Mouse (Mus musculus) gastrocnemius, postnatal 36 days (tissue): ENCODE results near the gene Gm21992. TPM values are rescaled to one million over a fixed set of nuclear protein-coding genes. Genes with fewer than 3 reads are reported as not detected.
A peak's percentile ranks its signal among the peaks of the same experiment; 100 is the strongest.
"Not testable (repeated sequence)": the region's sequence is repeated elsewhere in the genome, so short reads cannot be mapped to it uniquely, and the experiment has no call there.

ENCODE experiments used
- DNase-seq, 2 experiments: peaks; one replicate each; pipeline ENCODE4 v3.0.0; 2022
- intact Hi-C: fragments of 180-260 bp; cut with DNase I; formaldehyde crosslinking; loops from one replicate; pipeline ENCODE4 v1.15.1; 2025
- total RNA-seq, 2 experiments: library from RNA; stranded (reverse); gene quantifications; 2 replicates each; pipeline ENCODE4 v1.2.3; 2021

The Gm21992 gene
- total RNA-seq, 2 experiments from 2014 or later = 9.3 to 12.0 TPM

- no peak for DNase-seq
- intact Hi-C loops = no loop called here
Measured at GRCm38 (mm10) chr19:4817182-4817835, 5.9 kb upstream of the Gm21992 start.

GRCm38 (mm10) chr19:4813015-4813414 is 1.6 kb upstream of the Gm21992 start:
- DNase-seq = no peak
- intact Hi-C loops = loop anchor here (5.0 kb wide), 1 partner anchor 56 kb away; the partner anchor contains the start of gene Rbm4b

GRCm38 (mm10) chr19:4812334-4812949 is 1.0 kb upstream of the Gm21992 start:
- not testable (repeated sequence) for DNase-seq
- intact Hi-C loops = loop anchor here (5.0 kb wide), 1 partner anchor 55 kb away; the partner anchor contains the start of gene Rbm4b

GRCm38 (mm10) chr19:4811909-4812242 is 464 bp upstream of the Gm21992 start:
- DNase-seq = no peak
- intact Hi-C loops = loop anchor here (5.0 kb wide), 1 partner anchor 55 kb away; the partner anchor contains the start of gene Rbm4b

GRCm38 (mm10) chr19:4810746-4811062 is 708 bp downstream of the Gm21992 start:
- intact Hi-C loops = loop anchor here (5.0 kb wide), 1 partner anchor 53 kb away; the partner anchor contains the start of gene Rbm4b
- DNase-seq = no peak

GRCm38 (mm10) chr19:4810309-4810708 is 1.1 kb downstream of the Gm21992 start:
- intact Hi-C loops = loop anchor here (5.0 kb wide), 1 partner anchor 53 kb away; the partner anchor contains the start of gene Rbm4b
- no peak for DNase-seq

GRCm38 (mm10) chr19:4803283-4803682 is 8.1 kb downstream of the Gm21992 start:
- intact Hi-C loops = no loop called here
- DNase-seq = no peak

GRCm38 (mm10) chr19:4802691-4803091 is 8.7 kb downstream of the Gm21992 start:
- DNase-seq = no peak
- intact Hi-C loops = no loop called here

GRCm38 (mm10) chr19:4799083-4799482 is 12.3 kb downstream of the Gm21992 start:
- intact Hi-C loops = no loop called here
- no peak for DNase-seq

GRCm38 (mm10) chr19:4797846-4798245 is 13.6 kb downstream of the Gm21992 start:
- no peak for DNase-seq
- intact Hi-C loops = no loop called here

GRCm38 (mm10) chr19:4795929-4796328 is 15.5 kb downstream of the Gm21992 start:
- intact Hi-C loops = no loop called here
- no peak for DNase-seq

- intact Hi-C loops = no loop called here
- DNase-seq = peak; percentile 86 to 96
Measured at GRCm38 (mm10) chr19:4793831-4794422, 17.5 kb downstream of the Gm21992 start, which contains the start of gene Rbm4. TSS of gene Rbm4 (minus strand) at chr19:4793901.

- intact Hi-C loops = no loop called here
- DNase-seq = no peak
Measured at GRCm38 (mm10) chr19:4793281-4793830, 18.1 kb downstream of the Gm21992 start.

- intact Hi-C loops = no loop called here
- DNase-seq = no peak
Measured at GRCm38 (mm10) chr19:4786313-4786712, 25.1 kb downstream of the Gm21992 start.

GRCm38 (mm10) chr19:4785206-4785605 is 26.2 kb downstream of the Gm21992 start:
- no peak for DNase-seq
- intact Hi-C loops = no loop called here

- no peak for DNase-seq
- intact Hi-C loops = no loop called here
Measured at GRCm38 (mm10) chr19:4782891-4783290, 28.5 kb downstream of the Gm21992 start.

- no peak for DNase-seq
- intact Hi-C loops = no loop called here
Measured at GRCm38 (mm10) chr19:4772785-4773184, 38.6 kb downstream of the Gm21992 start.

GRCm38 (mm10) chr19:4767507-4768148 is 43.8 kb downstream of the Gm21992 start:
- intact Hi-C loops = no loop called here
- no peak for DNase-seq

- DNase-seq = no peak
- intact Hi-C loops = no loop called here
Measured at GRCm38 (mm10) chr19:4762876-4763275, 48.5 kb downstream of the Gm21992 start.

GRCm38 (mm10) chr19:4760544-4760943 is 50.9 kb downstream of the Gm21992 start:
- intact Hi-C loops = not testable (repeated sequence)

GRCm38 (mm10) chr19:4756921-4757320 is 54.5 kb downstream of the Gm21992 start:
- intact Hi-C loops = loop anchor here (5.0 to 10.0 kb wide), 2 partner anchors 55 to 248 kb away; partner anchors contain the start of genes Gm21992 and Rbm14
- no peak for DNase-seq

More at GRCm38 (mm10) chr19:4760544-4760943, 50.9 kb downstream of the Gm21992 start:
- not testable (repeated sequence) for DNase-seq
